Mouse (Mus musculus) midbrain, embryonic 15.5 days (tissue): ENCODE measurements around the gene Alb. TPM values are rescaled to one million over a fixed set of nuclear protein-coding genes. Genes with fewer than 3 reads are reported as not detected.

Experiments
- ATAC-seq: fragments of 200-750 bp; cut with Nextera tagmentation; replicated peaks from 2 replicates; pipeline ENCODE4 v1.8.0; 2017; ENCODE audit warnings: moderate TSS enrichment
- H3K27ac ChIP-seq: fragments of 300-500 bp; sonication (generic); 2 replicates; pipeline ENCODE4 v1.5.1; 2015; ENCODE audit warnings: mild to moderate bottlenecking, inconsistent platforms
- H3K27me3 ChIP-seq: fragments of 300-500 bp; sonication (generic); replicated peaks from 2 replicates; pipeline ENCODE4 v1.6.1; 2015; ENCODE audit warnings: inconsistent platforms
- H3K36me3 ChIP-seq: fragments of 300-500 bp; sonication (generic); replicated peaks from 2 replicates; pipeline ENCODE4 v1.6.1; 2015; ENCODE audit warnings: inconsistent platforms
- H3K4me1 ChIP-seq: fragments of 300-500 bp; sonication (generic); 2 replicates; pipeline ENCODE4 v1.6.1; 2015; ENCODE audit warnings: inconsistent platforms
- H3K4me2 ChIP-seq: fragments of 300-500 bp; sonication (generic); 2 replicates; pipeline ENCODE4 v1.6.1; 2015; ENCODE audit warnings: inconsistent platforms, mild to moderate bottlenecking, moderate library complexity
- H3K4me3 ChIP-seq: fragments of 300-500 bp; sonication (generic); 2 replicates; pipeline ENCODE4 v1.5.1; 2015; ENCODE audit warnings: mild to moderate bottlenecking, inconsistent platforms
- H3K9ac ChIP-seq: fragments of 300-500 bp; sonication (generic); 2 replicates; pipeline ENCODE4 v1.6.1; 2015; ENCODE audit warnings: mild to moderate bottlenecking, inconsistent platforms
- H3K9me3 ChIP-seq: fragments of 300-500 bp; sonication (generic); 2 replicates; pipeline ENCODE4 v1.6.1; 2016; ENCODE audit warnings: inconsistent platforms
- WGBS: fragments of 180-500 bp; shearing (Covaris S2); methylation state at CpG from one replicate; pipeline ENCODE4 v1.1.7; 2015; ENCODE audit warnings: mixed read lengths; 5-methylcytosine and 5-hydroxymethylcytosine counted together
- polyA plus RNA-seq: library from polyadenylated mRNA; unstranded; fragments of >200 nt; fragmentation: Nextera tagmentation; extraction: Ambion mirVana; gene quantifications from 2 replicates; pipeline ENCODE4 v1.2.1, GENCODE M21; 2015

Alb gene
- polyA plus RNA-seq, 1 experiment from 2014 or later: 0.10 TPM

- no peak overlapping the region for H3K9ac ChIP-seq
- H3K36me3 ChIP-seq: no peaks in the 10 kb centered on the region
- no peak overlapping the region for H3K27ac ChIP-seq
- WGBS: 6% methylated on average over 6 of the region's 6 CpGs
- no peaks in the 10 kb centered on the region for H3K9me3 ChIP-seq
- ATAC-seq: peak; percentile 67; the same call in 1 of the 2 replicates
- H3K27me3 ChIP-seq: no peaks in the 10 kb centered on the region
- no peaks in the 10 kb centered on the region for H3K4me1 ChIP-seq
- no peak overlapping the region for H3K4me3 ChIP-seq
- no peak overlapping the region for H3K4me2 ChIP-seq
Measured at GRCm38 (mm10) chr5:90500714-90501113, 40.0 kb downstream of the Alb start.

GRCm38 (mm10) chr5:90501752-90502151, 41.1 kb downstream of the Alb start:
- H3K27me3 ChIP-seq: no peaks in the 10 kb centered on the region
- no peak overlapping the region for H3K4me3 ChIP-seq
- 94% methylated on average over 5 of the region's 5 CpGs for WGBS
- H3K4me2 ChIP-seq: no peak overlapping the region
- H3K9ac ChIP-seq: no peak overlapping the region
- no peaks in the 10 kb centered on the region for H3K4me1 ChIP-seq
- H3K27ac ChIP-seq: no peak overlapping the region
- H3K9me3 ChIP-seq: no peaks in the 10 kb centered on the region
- H3K36me3 ChIP-seq: no peaks in the 10 kb centered on the region
- ATAC-seq: no peak

DNA sequence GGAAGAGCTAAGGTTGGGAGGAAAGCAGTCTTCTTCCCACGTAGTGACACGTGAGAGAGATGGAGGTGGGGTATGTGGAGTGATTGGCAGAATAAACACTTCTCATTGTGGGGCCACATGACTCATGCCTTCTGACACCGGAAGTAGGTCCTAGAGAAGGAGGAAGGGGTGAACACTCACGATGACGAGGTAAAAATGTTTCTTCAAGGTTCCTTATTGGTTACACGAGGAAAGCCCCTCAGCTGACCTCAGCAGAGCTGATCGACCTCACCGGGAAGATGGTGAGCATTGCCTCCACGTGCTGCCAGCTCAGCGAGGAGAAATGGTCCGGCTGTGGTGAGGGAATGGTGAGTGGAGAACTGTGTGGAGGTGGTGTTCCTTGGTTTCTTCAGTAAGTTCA, 44.0 kb downstream of the Alb start:
- 86% methylated on average over 11 of the region's 11 CpGs for WGBS
- no peak for ATAC-seq
- Histone ChIP-seq H3K36me3 (no peaks in the 10 kb centered on the region), H3K9me3 (no peaks in the 10 kb centered on the region), H3K27me3 (no peaks in the 10 kb centered on the region), H3K4me3 (no peak overlapping the region), H3K4me1 (no peaks in the 10 kb centered on the region), H3K9ac (no peak overlapping the region), H3K27ac (no peak overlapping the region), H3K4me2 (no peak overlapping the region)

DNA sequence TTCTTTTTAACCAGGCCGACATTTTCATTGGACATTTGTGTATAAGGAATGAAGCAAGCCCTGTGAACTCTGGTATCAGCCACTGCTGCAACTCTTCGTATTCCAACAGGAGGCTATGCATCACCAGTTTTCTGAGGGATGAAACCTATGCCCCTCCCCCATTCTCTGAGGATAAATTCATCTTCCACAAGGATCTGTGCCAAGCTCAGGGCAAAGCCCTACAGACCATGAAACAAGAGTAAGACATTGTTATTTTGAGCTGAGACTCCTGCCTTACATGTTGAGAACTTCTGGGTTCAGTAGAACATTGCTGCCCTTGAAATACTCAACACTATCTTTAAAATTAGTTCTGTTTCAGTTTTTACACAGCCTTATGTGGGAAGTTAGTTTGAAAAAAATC, 45.8 kb downstream of the Alb start:
- no peaks in the 10 kb centered on the region for H3K36me3 ChIP-seq
- H3K4me2 ChIP-seq: no peak overlapping the region
- H3K4me3 ChIP-seq: no peak overlapping the region
- no peaks in the 10 kb centered on the region for H3K4me1 ChIP-seq
- no peak overlapping the region for H3K9ac ChIP-seq
- no peak overlapping the region for H3K27ac ChIP-seq
- H3K27me3 ChIP-seq: no peaks in the 10 kb centered on the region
- no peaks in the 10 kb centered on the region for H3K9me3 ChIP-seq
- no peak for ATAC-seq
- 61% methylated on average over 2 of the region's 2 CpGs for WGBS

- Histone ChIP-seq H3K27me3 (no peaks in the 10 kb centered on the region), H3K9me3 (no peaks in the 10 kb centered on the region), H3K4me2 (no peak overlapping the region), H3K9ac (no peak overlapping the region), H3K4me3 (no peak overlapping the region), H3K27ac (0 out of 2 replicates have a peak overlapping the region, but pooled peaks have one; percentile 31), H3K36me3 (no peaks in the 10 kb centered on the region), H3K4me1 (no peaks in the 10 kb centered on the region)
- WGBS: 34% methylated on average over 13 of the region's 13 CpGs
- ATAC-seq: peak; percentile 75
Measured at GRCm38 (mm10) chr5:90507411-90507949, 46.8 kb downstream of the Alb start.

DNA sequence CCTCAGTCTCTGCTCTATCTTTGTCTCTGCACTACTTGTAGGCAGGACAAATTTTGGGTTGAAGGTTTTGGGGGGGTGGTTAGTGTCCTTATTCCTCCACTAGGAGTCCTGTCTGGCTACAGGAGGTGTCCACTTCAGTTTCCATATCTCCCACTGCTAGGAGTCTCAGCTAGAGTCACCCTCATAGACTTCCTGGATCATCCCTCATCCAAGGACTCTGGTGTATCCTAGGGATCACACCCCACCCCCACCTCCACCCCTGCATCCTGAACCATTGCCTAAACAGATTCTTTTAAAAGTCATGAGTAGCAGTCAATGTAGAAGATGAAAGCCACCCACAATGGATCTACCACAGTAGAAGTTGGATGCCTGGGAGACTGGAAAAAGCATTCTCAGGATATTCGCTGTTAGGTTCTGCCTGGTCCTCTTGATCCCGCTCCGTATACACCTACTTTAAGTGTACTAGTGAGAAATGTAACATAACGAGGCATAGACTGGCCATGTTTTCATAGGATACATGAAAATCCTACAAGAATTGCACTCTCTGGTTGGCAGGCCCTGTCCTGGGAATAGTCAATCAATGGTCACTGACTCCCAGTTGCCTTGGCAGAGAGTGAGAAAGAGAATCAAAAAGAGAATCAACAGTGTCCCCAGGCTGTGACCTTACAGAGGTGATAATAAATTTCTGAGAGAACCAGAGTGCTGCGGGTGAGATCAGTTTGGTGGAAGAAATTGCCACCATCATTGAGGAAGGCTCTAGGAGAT, 49.3 kb downstream of the Alb start:
- ATAC-seq: no peak
- no peak overlapping the region for H3K4me3 ChIP-seq
- WGBS: 94% methylated on average over 5 of the region's 5 CpGs

DNA sequence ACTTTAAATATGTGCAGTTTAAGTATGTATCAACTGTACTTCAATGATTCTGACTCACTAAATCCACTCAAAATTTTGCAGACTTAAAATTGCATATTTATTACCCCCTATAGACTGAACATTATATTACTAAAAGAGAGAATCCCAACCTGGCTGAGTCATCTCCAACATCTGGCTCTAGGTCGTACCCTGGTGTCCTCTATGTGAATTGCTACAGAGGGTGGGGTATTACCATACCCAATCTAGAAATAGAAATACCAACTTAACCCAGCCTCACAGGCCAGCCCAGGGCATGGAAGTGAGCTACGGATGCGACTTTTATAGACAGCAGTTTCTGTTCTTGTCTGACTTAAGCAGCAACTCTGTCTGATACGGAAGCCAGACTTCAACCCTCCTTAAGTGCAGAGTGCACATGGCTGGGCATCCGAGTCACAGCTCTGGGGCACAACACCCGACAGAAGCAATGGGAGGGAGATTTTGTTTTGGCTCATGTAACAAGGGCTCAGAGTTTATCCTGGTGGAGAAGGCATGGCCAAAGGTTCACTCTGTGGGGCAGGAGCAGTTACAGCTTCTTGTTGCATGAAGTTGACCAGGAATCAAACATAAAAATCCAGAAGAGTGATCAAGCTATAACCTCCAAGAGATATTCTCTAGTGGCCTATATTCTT, 51.7 kb downstream of the Alb start:
- WGBS: 85% methylated on average over 6 of the region's 6 CpGs
- Histone ChIP-seq H3K27me3 (no peaks in the 10 kb centered on the region), H3K4me3 (no peak overlapping the region), H3K36me3 (no peaks in the 10 kb centered on the region), H3K4me1 (no peaks in the 10 kb centered on the region), H3K9me3 (no peaks in the 10 kb centered on the region), H3K9ac (no peak overlapping the region), H3K27ac (no peak overlapping the region), H3K4me2 (no peak overlapping the region)
- ATAC-seq: no peak

More for the DNA sequence above, 49.3 kb downstream of the Alb start:
- no peaks in the 10 kb centered on the region for H3K4me1 ChIP-seq
- H3K27ac ChIP-seq: no peak overlapping the region
- H3K9ac ChIP-seq: no peak overlapping the region
- no peaks in the 10 kb centered on the region for H3K27me3 ChIP-seq
- H3K36me3 ChIP-seq: no peaks in the 10 kb centered on the region
- no peak overlapping the region for H3K4me2 ChIP-seq
- no peaks in the 10 kb centered on the region for H3K9me3 ChIP-seq

- Histone ChIP-seq H3K27me3 (no peaks in the 10 kb centered on the region), H3K9ac (no peak overlapping the region), H3K27ac (no peak overlapping the region), H3K4me2 (no peak overlapping the region), H3K4me1 (no peaks in the 10 kb centered on the region), H3K9me3 (no peaks in the 10 kb centered on the region), H3K4me3 (no peak overlapping the region), H3K36me3 (no peaks in the 10 kb centered on the region)
- 92% methylated on average over 6 of the region's 6 CpGs for WGBS
- no peak for ATAC-seq
Measured at GRCm38 (mm10) chr5:90515561-90515960, 54.9 kb downstream of the Alb start.

GRCm38 (mm10) chr5:90518356-90519100, 57.8 kb downstream of the Alb start, which contains the start of gene Afm:
Gene Afm (plus strand): TSS chr5:90518932.
- no peak within 1 kb of the TSS for H3K4me2 ChIP-seq
- no peaks in the 10 kb centered on the region for H3K4me1 ChIP-seq
- no peak for ATAC-seq
- no peaks in the 10 kb centered on the region for H3K9me3 ChIP-seq
- H3K27me3 ChIP-seq: no peaks in the 10 kb centered on the region
- 92% methylated on average over 6 of the region's 6 CpGs for WGBS
- no peak within 1 kb of the TSS for H3K9ac ChIP-seq
- no peak within 1 kb of the TSS for H3K27ac ChIP-seq
- H3K36me3 ChIP-seq: no peaks in the 10 kb centered on the region
- H3K4me3 ChIP-seq: no peak within 1 kb of the TSS

Other genes starting within 250 kb of the Alb start
- gene Cox18, start 236.9 kb upstream of the Alb start, polyA plus RNA-seq: 35.5 and 36.1 TPM in 2 replicates
- gene Ankrd17, start 94.3 kb upstream of the Alb start, polyA plus RNA-seq: 29.9 and 30.6 TPM in 2 replicates
- gene Gm9958, start 93.7 kb upstream of the Alb start, polyA plus RNA-seq: 4.2 and 5.5 TPM in 2 replicates
- 0.61 and 8.7 TPM in 2 replicates for gene Afp, start 29.8 kb downstream of the Alb start, polyA plus RNA-seq
- not detected in 2 replicates for gene Afm, start 58.0 kb downstream of the Alb start, polyA plus RNA-seq
- 0.09 and 0.13 TPM in 2 replicates for gene 5830473C10Rik, start 100.2 kb downstream of the Alb start, polyA plus RNA-seq
- gene Rassf6, start 179.8 kb downstream of the Alb start, polyA plus RNA-seq: 1.4 and 1.8 TPM in 2 replicates